Mouse (Mus musculus) thymus, adult 18-20 months (tissue): ENCODE measurements around the gene Pou6f1.
"Not testable (repeated sequence)": the region's sequence is repeated elsewhere in the genome, so short reads cannot be mapped to it uniquely, and the experiment has no call there.

Source experiments
- DNase-seq, 2 experiments: peaks; one replicate each; pipeline ENCODE4 v3.0.0; 2022; ENCODE audit warnings: mixed read lengths in 2 of 2

Pou6f1 gene

DNA sequence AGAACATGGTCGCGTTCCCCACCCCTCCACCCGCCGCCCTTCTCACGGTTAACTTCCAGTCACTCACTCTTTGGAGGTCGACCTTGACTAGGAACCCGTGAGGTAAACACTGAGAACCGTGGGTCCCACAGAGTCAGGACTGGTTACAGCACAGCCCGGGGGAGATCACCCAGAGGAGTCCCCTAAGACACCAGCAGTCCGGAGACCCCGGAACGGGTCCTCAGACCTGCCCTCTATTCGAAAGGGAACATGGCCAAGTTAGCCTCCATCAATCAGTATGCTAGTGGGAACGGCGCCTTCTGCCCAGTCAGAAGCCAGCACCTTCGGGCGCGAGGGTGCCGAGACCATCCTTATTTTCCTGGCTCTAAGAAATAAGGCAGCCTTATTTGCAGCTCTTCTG lies 16.4 kb upstream of the Pou6f1 start:
- no peak for DNase-seq

DNA sequence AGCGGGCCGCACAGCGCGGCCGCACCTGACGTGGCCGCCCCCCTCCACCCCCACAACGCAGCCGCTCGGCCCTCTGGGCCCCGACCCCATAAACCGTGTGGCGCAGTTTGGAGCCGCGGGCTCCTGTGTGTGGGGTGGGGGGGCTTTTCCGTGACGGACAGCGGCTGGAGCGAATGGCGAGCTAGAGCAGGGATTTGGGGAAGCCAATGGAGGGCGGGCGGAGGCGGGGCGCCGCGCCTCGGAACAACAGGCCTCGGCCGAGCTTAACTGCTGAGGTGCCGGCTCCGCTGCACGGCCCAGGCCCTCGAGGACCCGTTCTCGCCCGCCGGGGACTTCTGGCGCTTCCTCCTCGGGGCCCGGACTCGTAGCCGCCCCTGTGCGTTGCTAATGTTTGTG lies 16.0 kb upstream of the Pou6f1 start:
- peak; percentile 82 to 83 for DNase-seq

DNA sequence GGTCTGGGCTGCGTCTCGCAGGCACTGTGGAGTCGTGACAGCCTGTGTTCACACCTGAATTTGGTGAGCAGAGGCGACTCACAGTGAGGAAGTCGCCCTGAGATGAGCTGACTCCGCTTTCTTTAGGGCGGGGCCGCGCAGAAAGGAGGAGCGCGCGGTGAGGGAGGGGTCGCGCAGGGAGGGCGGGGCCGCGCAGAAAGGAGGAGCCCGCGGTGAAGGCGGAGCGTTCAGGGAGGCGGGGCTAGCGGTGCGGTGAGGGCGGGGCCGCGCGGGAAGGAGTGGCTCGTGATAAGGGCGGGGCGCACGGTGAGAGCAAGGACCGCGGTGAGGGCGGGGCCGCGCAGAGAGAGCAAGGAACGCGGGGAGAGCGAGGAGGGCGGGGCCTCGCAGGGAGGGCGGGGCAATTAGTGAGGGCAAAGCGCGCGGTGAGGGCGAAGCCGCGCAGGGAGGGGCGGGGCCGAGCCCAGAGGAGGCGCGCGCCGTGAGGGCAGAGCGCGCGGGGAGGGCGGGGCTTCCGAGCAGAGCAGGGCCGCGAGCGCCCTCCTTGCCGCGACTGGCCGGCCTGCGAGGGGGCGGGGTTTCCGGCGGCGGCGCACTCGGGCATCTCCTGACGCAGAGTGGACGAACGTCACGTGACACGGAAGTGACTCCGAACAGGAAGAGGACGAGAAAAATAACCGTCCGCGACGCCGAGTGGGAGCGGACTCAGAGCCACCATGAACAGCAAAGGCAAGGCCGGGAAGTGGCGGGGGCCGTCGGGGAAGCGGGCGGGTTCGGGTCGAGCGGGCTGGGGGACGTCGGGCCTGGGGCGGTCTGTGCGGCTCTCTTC lies 15.4 kb upstream of the Pou6f1 start, which contains the start of gene Dazap2:
TSS of gene Dazap2 (plus strand) at position 354 of the 829 bp plus-strand sequence.
- DNase-seq, result peak; percentile 95 to 96

DNA sequence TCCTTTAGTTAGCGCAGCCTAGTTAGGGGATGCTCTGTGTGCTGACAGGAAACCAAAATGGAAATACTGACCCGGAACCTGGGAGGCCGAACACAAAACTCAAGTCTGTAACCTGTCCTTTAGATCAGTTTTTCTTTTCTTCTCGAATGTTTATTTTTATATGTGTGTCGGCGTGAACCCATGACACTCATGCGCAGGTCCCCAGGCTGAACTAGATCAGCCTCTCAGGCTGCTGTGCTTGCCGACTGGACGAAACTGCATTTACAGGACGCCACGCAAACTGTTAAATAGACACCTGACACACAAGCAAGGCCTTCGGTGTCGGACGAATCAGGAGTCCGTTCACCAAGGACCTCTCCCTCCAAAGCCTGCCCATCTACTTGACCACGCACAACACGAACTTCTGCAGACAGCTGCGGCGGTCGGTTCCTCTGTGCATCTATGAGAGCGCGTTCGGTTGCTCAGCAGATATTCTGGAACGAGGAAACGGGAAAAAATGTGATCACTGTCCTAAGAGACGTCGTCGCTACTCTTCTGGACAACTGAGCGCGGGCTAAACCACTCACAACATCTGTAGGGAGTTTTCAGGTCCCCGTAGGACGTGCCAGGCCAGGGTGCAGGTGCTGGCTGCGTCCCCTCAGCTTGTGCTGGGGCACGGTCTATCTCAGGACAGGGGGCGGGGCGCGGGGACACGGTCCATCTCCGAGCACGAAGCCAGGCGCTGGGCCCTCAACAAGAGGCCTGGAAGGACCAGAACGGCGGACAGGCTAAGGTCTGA lies 14.6 kb upstream of the Pou6f1 start:
- DNase-seq, result no peak

DNA sequence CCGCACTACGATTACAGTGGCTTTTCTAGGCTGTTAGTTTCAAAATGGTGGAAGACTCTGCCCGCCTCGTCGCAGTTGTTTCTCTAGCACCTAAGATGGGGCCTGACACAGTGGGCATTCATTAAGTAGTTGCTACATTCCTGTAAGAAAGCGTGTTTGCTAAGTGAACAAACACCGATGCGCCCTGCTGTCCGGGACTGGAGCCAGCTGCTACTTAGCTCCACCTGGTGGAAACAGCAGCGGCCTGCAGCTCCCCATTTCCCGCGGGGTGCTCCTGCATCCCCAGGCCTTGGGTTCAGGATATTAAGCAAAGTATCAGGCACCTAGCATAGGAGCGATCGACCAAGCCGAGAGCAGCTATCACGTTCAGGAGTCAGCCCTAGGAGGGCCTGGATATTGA lies 13.8 kb upstream of the Pou6f1 start:
- peak; percentile 50 to 57 for DNase-seq

DNA sequence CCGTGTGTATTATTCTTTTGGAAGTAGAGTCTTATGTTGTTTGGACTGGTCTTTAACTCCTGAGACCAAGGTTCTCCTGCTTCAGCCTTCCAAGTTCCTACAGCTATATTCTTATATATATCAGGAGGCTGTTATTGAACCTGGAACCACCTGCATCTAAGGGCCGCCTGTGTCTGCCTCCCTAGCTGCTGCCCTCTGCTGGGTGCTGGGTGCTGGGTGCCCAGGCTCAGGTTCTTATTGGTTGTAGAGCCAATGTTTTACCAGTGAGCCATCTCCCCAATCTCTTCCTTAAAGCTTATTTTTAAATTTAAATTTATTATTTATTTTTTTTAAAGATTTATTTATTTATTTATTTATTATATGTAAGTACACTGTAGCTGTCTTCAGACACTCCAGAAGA lies 12.6 kb upstream of the Pou6f1 start:
- peak in 1 of 2 experiments; percentile 30 for DNase-seq

DNA sequence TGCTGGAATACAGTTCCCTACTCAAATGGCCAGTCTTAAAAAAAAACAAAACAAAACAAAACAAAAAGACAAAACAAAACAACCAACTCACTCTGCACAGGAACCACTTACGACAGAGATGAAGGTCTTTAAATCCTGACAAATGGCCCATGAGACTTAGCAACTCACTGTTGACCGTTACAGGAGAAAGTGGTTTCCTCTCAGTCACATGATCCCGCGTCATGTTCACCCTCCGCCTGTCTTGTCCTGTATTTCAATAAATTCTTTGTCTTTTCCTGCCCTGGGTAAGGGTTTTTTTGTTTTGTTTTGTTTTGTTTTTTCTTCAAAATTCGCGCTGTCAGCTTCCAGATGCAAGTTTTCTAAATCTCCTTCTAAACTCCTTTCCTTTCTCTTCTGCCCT lies 12.2 kb upstream of the Pou6f1 start:
- DNase-seq, result no peak

DNA sequence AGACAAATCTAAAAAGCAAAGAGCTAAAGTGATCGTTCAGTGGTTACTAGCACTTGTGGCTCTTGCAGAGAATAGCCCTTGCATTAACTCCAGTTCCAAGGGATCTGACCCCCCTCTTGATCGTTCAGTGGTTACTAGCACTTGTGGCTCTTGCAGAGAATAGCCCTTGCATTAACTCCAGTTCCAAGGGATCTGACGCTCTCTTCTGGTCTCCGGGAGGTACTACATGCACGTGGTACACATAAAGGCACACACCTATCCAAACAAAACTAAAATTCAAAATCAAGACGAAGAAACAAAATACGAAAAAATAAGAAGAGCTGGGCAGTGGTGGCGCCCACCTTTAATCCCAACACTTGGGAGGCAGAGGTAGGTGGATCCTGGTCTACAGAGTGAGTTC lies 6.9 kb upstream of the Pou6f1 start:
- not testable (repeated sequence) for DNase-seq

DNA sequence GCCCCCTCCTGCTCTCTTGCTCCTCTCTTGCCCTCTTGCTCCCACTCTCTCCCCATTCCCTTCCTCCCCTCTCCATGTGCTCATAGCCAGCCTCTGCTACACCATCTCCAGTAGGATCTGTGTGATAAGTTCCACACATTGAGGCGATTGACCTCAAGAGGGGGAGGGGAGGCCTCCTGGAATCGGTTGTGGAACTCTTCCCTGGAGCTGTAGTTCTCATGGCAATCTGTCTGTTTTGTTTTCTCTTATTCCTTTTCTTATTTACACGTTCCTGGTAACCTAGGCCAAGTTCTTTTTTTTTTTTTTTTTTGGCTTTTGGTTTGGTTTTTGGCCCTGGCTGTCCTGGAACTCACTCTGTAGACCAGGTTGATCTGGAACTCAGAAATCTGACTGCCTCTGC lies 1.9 kb upstream of the Pou6f1 start:
- no peak for DNase-seq

DNA sequence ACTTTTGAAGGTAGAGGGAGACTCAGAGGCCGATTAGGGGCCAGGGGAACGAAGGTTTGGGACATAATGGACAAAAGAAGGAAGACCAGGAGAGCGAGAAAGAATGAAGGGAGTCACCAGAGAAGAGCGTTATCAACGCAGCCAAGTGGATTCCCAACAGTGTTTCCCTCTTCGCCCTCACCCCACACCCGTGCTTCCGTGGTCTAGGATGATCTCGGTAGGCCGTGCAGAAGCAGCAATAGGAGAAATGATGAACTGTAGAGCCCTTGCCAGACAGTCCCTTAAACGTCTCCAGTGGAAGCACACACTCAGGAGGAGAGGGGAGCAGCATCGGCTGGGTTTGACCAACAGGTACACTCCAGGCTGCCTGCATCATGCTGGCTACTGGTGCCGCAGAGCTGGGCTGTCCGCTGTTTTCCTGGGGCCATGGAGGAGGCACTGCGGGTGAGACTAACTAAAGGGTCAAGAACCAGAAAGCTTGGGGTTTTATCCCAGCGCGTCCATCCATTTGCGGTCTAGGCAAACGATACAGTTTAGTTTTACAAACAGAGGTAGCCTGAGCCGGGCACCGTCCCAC lies 1.0 kb upstream of the Pou6f1 start:
- DNase-seq, result no peak

DNA sequence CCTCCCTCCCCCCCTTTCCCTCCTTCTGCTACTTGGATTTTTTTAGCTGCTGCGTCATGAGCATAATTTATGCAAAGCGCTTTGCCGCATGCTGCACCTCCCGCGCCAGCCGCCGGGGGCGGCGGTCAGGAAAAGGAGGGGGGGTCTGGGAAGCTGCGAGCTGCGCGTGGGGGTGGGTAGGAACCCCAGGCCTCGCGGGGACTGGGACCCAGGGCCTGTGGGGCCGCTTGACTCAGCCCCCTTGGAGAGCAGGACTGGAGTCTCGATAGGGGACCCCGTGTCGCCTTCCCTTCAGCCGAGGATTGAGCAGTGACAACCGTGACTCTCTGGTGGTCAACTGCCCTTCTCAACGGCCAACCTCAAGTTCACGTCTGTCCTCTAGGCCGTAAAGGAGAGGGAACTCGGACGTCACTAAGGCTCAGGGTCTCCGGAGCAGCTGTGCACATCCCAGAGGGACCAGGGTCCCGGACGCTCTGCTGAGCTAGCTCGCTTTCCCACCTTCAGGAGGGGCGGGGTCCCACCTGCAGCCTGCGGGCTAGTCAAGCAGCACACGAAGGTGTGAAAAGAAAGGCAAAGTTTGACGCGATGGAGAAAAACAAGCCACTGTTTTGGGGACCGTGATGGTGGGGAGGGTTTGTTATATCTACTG lies 387 bp upstream of the Pou6f1 start:
- DNase-seq, result peak; percentile 78 to 85

DNA sequence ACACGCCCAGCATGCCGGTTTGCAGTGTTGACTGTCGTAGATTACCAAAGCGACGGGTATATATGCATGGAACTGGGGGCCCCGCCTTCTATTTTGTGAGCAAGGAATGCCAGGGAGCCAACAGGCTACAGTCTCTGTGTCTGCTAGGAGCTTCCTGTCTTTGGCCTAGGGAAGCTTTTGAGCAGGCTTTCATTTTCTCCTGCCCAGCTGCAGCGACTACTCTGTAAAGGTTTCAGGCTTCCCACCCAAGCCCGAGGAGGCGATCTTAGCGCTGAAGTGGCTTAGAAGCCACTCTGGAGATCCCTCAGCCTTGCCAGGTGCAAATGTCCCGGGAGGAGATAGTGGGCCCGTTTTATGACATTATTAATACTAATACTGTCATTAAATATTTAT lies 905 bp downstream of the Pou6f1 start:
- peak in 1 of 2 experiments; percentile 49 for DNase-seq

DNA sequence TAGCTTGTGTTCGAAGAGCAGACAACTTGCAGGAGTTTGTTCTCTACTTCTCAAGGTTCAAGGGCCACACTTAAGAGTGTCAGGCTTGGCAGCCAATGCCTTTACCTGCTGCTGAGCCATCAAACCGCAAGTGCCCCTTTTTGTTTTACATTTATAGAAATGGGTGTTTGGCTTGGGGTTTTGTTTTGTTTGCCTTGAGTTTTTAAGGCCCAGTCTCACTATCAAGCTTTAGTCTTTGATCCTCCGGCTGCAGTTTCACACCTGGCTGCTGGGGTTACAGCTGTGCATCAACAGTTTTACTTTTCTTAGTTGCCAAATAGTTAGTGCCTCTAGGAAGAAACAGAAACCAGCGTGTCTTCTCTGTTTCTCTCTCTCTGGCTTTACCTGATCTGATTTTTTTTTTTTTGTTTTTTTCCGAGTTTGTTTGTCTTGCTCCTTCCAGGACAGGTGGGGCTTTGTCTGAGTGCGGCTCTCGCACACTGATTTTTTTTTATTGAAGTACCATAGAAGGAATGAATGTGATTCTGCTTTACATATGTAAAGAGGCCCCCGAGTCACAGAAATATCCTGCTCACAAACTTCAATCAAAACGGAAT lies 1.4 kb downstream of the Pou6f1 start:
- DNase-seq, result peak in 1 of 2 experiments; percentile 64

DNA sequence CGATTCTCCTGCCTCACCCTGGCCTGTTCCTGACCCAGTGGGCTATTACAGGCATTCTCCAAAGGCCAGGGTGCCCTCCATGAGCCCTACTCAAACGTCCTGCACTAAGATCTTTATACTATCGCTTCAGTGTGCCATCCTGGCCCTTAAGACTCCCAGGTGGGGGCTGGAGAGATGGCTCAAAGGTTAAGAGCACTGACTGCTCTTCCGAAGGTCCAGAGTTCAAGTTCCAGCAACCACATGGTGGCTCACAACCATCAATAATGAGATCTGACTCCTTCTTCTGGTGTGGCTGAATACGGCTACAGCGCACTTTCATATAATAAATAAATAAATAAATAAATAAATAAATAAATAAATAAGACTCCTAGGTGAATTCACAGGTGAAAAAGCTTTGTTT lies 7.0 kb downstream of the Pou6f1 start:
- no peak for DNase-seq

DNA sequence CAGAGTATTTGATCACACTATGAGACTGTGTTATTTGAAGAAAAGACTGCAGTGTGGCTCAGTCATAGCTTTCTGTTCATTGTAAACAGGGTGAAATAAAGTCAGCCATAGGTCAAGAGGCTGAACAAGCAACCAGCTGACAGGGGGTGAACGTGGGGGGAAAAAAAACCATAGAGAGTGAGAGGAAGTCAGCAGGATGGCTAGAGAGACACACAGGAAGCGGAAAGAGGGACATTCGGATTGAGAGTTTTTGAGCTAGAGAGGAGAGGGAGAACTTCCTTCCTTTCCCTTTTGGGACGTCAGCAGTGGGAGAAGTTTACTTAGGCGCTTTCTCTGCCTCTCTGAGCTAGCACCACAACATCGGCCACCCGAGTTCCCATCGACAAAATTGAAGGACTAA lies 9.3 kb downstream of the Pou6f1 start:
- DNase-seq, result no peak

DNA sequence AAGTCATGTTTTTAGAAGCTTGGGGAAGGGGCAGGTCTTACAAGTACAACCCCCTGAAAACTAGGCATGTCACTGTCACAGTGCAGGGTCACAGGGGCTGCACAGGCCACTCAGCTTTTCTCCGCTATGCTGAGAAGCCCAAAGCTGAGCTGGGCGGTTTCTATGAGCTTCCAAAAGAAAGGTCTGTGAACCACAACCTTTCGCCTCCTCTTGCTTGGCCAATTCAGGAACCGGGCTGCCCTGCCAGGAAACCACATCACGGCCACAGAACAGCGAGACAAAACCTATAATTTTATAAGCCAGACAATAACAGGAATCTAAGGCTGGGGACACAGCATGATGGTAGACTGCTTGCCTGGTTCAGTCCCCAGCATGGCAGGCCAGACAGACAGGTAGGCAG lies 11.5 kb downstream of the Pou6f1 start:
- no peak for DNase-seq

DNA sequence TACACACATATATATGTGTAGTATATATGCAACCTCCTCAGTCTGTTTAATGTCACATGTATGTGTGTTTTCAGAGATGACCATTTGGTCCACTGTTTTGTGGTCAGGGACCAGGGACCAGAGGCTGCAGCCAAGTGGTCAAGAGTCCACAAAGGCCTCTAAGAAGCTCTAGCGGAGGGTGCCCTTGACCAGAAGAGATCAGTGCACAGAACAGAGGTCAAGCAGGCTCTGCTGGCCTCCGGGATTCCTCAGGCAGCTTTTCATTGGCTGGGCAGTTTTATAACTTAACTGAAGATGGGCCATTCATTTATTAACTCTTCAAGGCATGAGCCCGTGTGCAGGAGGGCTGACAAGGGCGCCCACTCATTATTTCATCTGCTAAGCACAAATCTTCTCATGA lies 12.6 kb downstream of the Pou6f1 start:
- no peak for DNase-seq

DNA sequence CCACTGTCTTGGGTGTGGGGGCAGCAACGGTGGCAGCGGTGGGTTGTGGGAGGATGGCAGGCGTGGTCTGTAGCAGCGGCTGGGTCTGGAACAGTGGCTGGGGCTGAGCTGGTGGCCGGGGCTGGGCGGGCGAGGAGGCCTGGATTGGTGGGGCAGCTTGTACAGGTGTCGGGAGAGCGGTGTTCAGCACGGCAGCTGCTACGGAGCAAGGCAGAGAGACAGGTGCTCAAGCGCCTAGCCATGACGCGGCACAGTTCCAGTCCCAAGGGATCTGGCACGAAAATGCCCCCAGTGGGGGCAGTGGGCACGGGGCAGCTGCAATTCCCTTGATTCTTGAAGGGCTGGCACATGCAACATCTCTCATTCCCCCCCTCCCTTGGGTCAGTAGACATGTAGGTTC lies 13.9 kb downstream of the Pou6f1 start:
- no peak for DNase-seq

DNA sequence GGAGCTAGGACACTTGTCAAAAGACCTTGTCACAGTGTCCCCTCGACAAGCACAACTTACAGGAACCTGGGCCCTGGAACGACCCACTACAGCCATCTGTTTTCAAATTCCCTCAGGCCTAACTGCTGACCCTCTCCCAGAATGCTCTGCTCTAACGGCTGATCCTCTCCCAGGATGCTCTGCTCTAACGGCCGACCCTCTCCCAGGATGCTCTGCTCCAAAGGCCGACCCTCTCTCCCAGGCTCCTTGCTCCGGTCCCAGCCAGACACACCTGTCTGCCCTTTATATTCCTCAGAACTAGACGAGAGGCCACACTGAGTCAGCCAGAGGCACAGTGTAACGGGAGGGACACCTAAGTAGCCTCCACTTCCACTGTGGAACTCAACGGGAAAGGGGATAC lies 19.7 kb downstream of the Pou6f1 start:
- no peak for DNase-seq

DNA sequence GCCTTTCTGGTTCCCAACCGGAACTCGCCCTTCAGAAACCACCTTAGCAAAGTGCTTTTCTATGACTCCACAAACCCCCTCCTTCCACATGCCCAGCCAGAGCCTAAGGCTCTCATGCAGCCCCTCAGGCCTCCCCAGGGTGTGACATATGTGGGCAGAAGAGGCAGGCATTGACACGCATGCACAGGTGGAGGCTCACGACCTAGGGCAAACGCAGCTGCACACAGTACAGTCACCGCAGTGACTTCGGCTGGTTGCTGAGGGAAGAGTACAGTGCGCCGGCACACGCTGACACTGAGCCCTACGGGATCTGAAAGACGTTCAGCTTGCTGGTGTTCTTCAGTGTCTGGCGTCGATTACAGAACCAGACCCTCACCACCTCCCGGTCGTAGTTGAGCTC lies 21.8 kb downstream of the Pou6f1 start:
- DNase-seq, result no peak

DNA sequence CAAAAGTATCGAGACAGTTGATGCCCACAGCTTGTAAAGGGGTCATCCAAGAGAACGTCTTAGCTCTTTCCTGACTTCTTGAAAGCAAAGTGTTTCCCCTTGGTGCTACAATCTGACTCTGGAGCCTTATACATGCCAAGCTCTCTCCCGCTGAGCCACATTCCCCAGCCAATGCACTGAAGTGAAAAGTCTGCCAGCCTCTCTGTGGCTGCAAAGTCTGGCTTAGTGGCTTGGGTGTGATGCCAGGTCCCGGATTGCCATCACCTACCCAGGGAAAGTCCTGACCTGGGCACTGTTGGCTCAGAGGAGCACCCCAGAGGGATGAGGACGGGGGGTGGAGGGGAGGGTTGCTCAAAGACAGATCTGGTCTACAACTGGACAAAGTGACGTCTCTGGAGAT lies 23.0 kb downstream of the Pou6f1 start:
- no peak for DNase-seq

DNA sequence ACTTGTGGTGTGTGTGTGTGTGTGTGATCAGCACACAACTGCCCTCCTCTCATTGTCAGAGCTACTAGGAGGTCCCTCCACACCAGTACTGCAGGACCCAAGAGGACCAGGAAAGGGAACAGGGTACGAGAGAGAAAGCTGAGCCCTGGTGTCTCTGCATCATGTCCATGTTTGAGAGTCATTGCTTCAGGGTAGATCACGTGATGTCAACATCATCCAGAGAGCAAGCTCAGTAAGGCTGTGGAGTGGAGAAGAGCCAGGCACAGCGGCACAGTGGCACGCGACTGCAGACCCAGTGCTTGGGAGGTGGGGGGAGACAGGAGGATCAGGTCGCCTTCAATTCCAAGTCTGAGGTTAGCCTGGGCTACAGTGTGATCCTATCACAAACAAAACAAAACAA lies 23.4 kb downstream of the Pou6f1 start:
- DNase-seq, result no peak

DNA sequence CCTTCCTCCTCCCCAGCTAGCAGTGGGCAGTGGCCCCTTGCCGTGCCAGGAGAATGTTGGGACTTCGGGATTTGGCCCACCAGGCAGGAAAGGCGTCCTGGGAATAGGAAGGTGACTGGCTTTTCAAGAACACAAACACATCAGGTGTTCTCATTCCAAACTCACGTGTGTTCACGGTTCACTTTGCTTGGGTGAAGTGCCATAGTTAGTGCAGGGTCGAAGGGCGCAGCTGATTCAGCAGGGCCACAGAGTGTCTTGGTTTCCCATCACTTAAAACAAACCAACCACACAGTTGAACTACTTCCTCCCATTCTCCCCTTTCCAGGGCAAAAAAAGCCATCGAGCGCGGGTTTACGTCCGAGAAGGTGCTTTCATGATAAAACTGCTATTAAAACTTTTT lies 24.4 kb downstream of the Pou6f1 start:
- DNase-seq, result no peak
